Mouse (Mus musculus) urinary bladder, postnatal 36 days (tissue): ENCODE measurements around the gene Cnot9.
A peak's percentile ranks its signal among the peaks of the same experiment; 100 is the strongest.
"Not testable (repeated sequence)": the region's sequence is repeated elsewhere in the genome, so short reads cannot be mapped to it uniquely, and the experiment has no call there.

Experiments
- DNase-seq, 2 experiments: peaks; one replicate each; pipeline ENCODE4 v3.0.0; 2022; ENCODE audit warnings: low spot score in 2 of 2, mixed read lengths in 1 of 2

Cnot9 gene

GRCm38 (mm10) chr1:74505721-74506464, at the start of gene Cnot9:
Cnot9 (plus strand) TSS chr1:74506058.
- peak; percentile 100 for DNase-seq

- peak; percentile 22 to 38 for DNase-seq
These were observed 45.6 kb upstream of the Cnot9 start for GRCm38 (mm10) chr1:74460273-74460672.

- DNase-seq: no peak
These were observed 20.1 kb upstream of the Cnot9 start for GRCm38 (mm10) chr1:74485792-74486191.

- no peak for DNase-seq
These were observed 4.8 kb upstream of the Cnot9 start for GRCm38 (mm10) chr1:74501106-74501505.

- peak in 1 of 2 experiments; percentile 3 for DNase-seq
These were observed 501 bp upstream of the Cnot9 start for GRCm38 (mm10) chr1:74505393-74505720.

GRCm38 (mm10) chr1:74506471-74506881, 618 bp downstream of the Cnot9 start:
- DNase-seq: peak in 1 of 2 experiments; percentile 41

GRCm38 (mm10) chr1:74507780-74508179, 1.9 kb downstream of the Cnot9 start:
- no peak for DNase-seq

GRCm38 (mm10) chr1:74511306-74511705, 5.4 kb downstream of the Cnot9 start:
- DNase-seq: no peak

- not testable (repeated sequence) for DNase-seq
These were observed 7.1 kb downstream of the Cnot9 start for GRCm38 (mm10) chr1:74512999-74513398.

- DNase-seq: no peak
These were observed 14.0 kb downstream of the Cnot9 start for GRCm38 (mm10) chr1:74519875-74520274.

GRCm38 (mm10) chr1:74524746-74525145, 18.9 kb downstream of the Cnot9 start:
- no peak for DNase-seq

GRCm38 (mm10) chr1:74528589-74528988, 22.7 kb downstream of the Cnot9 start:
- DNase-seq: no peak

GRCm38 (mm10) chr1:74538650-74539049, 32.8 kb downstream of the Cnot9 start:
- no peak for DNase-seq

GRCm38 (mm10) chr1:74542451-74542961, 36.6 kb downstream of the Cnot9 start, which contains the start of gene Plcd4:
Plcd4 (plus strand) TSS chr1:74542888.
- DNase-seq: no peak

GRCm38 (mm10) chr1:74544184-74544583, 38.3 kb downstream of the Cnot9 start, which contains the start of gene Usp37:
Usp37 (minus strand) TSS chr1:74544284.
- no peak for DNase-seq

- no peak for DNase-seq
These were observed 53.2 kb downstream of the Cnot9 start for GRCm38 (mm10) chr1:74559061-74559460.

- no peak for DNase-seq
These were observed 60.0 kb downstream of the Cnot9 start for GRCm38 (mm10) chr1:74565834-74566233.

- DNase-seq: no peak
These were observed 64.2 kb downstream of the Cnot9 start for GRCm38 (mm10) chr1:74569739-74570719.
